Mouse (Mus musculus): ENCODE measurements around the gene Dclk1. TPM values are rescaled to one million over a fixed set of nuclear protein-coding genes. Genes with fewer than 3 reads are reported as not detected.

Dclk1 gene
- polyA plus RNA-seq, 1 experiment from 2014 or later = 31.3 TPM

- Histone ChIP-seq H3K27me3 (no peaks in the 10 kb centered on the region), H3K9ac (no peak overlapping the region), H3K4me1 (0 out of 2 replicates have a peak, but pooled peaks cover 4% of the 10 kb centered on the region), H3K9me3 (replicated peaks) (no peaks in the 10 kb centered on the region), H3K4me2 (no peak overlapping the region), H3K4me3 (replicated peaks) (no peak overlapping the region), H3K27ac (no peak overlapping the region), H3K36me3 (no peaks in the 10 kb centered on the region)
- ATAC-seq (replicated peaks; ENCODE audit: low FRiP score) = no peak
- 96% methylated on average over 2 of the region's 2 CpGs for WGBS
Observed at GRCm38 (mm10) chr3:55443725-55444124, 201.6 kb downstream of the Dclk1 start.

GRCm38 (mm10) chr3:55446681-55447080, 204.5 kb downstream of the Dclk1 start:
- Histone ChIP-seq H3K9ac (no peak overlapping the region), H3K27me3 (no peaks in the 10 kb centered on the region), H3K9me3 (replicated peaks) (no peaks in the 10 kb centered on the region), H3K4me3 (replicated peaks) (no peak overlapping the region), H3K36me3 (no peaks in the 10 kb centered on the region), H3K4me2 (no peak overlapping the region), H3K4me1 (no peaks in the 10 kb centered on the region), H3K27ac (no peak overlapping the region)
- no peak for ATAC-seq (replicated peaks; ENCODE audit: low FRiP score)
- 88% methylated on average over 7 of the region's 7 CpGs for WGBS

GRCm38 (mm10) chr3:55447486-55448460, 205.6 kb downstream of the Dclk1 start:
- no peak for ATAC-seq (replicated peaks; ENCODE audit: low FRiP score)
- Histone ChIP-seq H3K36me3 (no peaks in the 10 kb centered on the region), H3K4me2 (no peak overlapping the region), H3K27me3 (no peaks in the 10 kb centered on the region), H3K9me3 (replicated peaks) (no peaks in the 10 kb centered on the region), H3K4me3 (replicated peaks) (no peak overlapping the region), H3K27ac (no peak overlapping the region), H3K9ac (no peak overlapping the region), H3K4me1 (no peaks in the 10 kb centered on the region)
- 77% methylated on average over 5 of the region's 5 CpGs for WGBS

DNA sequence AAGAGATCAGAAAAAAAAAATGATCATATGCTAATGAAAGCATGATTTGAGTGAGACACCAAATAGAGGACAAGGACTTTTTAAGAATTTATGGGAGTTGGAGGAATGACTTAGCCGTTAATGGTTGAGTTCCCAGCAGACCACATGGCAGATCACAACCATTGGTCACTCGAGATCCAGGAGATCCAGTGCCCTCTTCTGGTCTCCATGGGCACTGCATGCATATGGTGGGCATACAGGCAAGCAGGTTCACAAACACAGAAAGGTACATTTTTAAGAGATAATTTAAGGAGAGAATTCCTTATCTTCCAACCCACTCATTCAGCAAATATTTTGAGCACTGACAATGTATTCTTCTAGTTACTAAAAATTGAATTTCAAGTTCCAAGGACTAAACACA, 207.0 kb downstream of the Dclk1 start:
- Histone ChIP-seq H3K9ac (no peak overlapping the region), H3K36me3 (no peaks in the 10 kb centered on the region), H3K4me1 (no peaks in the 10 kb centered on the region), H3K9me3 (replicated peaks) (no peaks in the 10 kb centered on the region), H3K4me2 (no peak overlapping the region), H3K27ac (no peak overlapping the region), H3K27me3 (no peaks in the 10 kb centered on the region), H3K4me3 (replicated peaks) (no peak overlapping the region)
- ATAC-seq (replicated peaks; ENCODE audit: low FRiP score) = no peak
- WGBS = 87% methylated on average over 2 of the region's 2 CpGs

GRCm38 (mm10) chr3:55451035-55451434, 208.9 kb downstream of the Dclk1 start:
- no peak for ATAC-seq (replicated peaks; ENCODE audit: low FRiP score)
- WGBS = 92% methylated on average over 14 of the region's 14 CpGs
- no peak overlapping the region for H3K4me3 ChIP-seq (replicated peaks)
- no peak overlapping the region for H3K9ac ChIP-seq
- no peaks in the 10 kb centered on the region for H3K27me3 ChIP-seq
- H3K36me3 ChIP-seq = no peaks in the 10 kb centered on the region
- H3K9me3 ChIP-seq (replicated peaks) = no peaks in the 10 kb centered on the region
- no peak overlapping the region for H3K27ac ChIP-seq
- no peak overlapping the region for H3K4me2 ChIP-seq
- H3K4me1 ChIP-seq = no peaks in the 10 kb centered on the region

- Histone ChIP-seq H3K4me3 (replicated peaks) (no peak overlapping the region), H3K4me1 (no peaks in the 10 kb centered on the region), H3K9me3 (replicated peaks) (no peaks in the 10 kb centered on the region), H3K27ac (no peak overlapping the region), H3K4me2 (no peak overlapping the region), H3K27me3 (no peaks in the 10 kb centered on the region), H3K36me3 (no peaks in the 10 kb centered on the region), H3K9ac (no peak overlapping the region)
- 74% methylated on average over 3 of the region's 3 CpGs for WGBS
- no peak for ATAC-seq (replicated peaks; ENCODE audit: low FRiP score)
Observed at GRCm38 (mm10) chr3:55451877-55452276, 209.7 kb downstream of the Dclk1 start.

GRCm38 (mm10) chr3:55452464-55452863, 210.3 kb downstream of the Dclk1 start:
- no peak for ATAC-seq (replicated peaks; ENCODE audit: low FRiP score)
- H3K4me1 ChIP-seq = no peaks in the 10 kb centered on the region
- no peak overlapping the region for H3K9ac ChIP-seq
- WGBS = 91% methylated on average over 2 of the region's 2 CpGs
- H3K27ac ChIP-seq = no peak overlapping the region
- no peaks in the 10 kb centered on the region for H3K9me3 ChIP-seq (replicated peaks)
- no peaks in the 10 kb centered on the region for H3K27me3 ChIP-seq
- H3K4me3 ChIP-seq (replicated peaks) = no peak overlapping the region
- H3K36me3 ChIP-seq = no peaks in the 10 kb centered on the region
- no peak overlapping the region for H3K4me2 ChIP-seq

DNA sequence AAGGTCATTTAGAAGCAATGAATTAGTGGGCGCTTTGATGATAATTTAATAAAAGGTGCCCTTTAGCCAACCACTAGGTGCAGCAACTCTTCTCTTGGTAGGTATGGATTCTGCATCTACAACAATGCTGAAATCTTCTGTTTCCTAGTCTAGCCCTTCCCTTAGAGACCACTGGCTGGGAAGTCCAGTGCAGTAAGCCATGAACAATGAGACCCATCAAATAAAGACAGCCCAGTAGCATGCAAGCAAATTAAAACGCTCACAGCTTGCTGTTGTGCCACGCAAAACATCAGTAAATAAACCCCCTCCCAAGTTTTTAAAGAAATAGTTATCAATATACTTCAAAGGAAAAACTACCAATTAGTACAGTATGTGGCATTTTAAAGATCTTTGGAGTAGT, 218.9 kb downstream of the Dclk1 start:
- no peaks in the 10 kb centered on the region for H3K27me3 ChIP-seq
- H3K4me2 ChIP-seq = peak overlapping the region; percentile 67
- H3K9ac ChIP-seq = no peak overlapping the region
- no peaks in the 10 kb centered on the region for H3K9me3 ChIP-seq (replicated peaks)
- H3K4me1 ChIP-seq = peaks cover 10% of the 10 kb centered on the region
- 65% methylated on average over 3 of the region's 3 CpGs for WGBS
- no peak overlapping the region for H3K27ac ChIP-seq
- no peak overlapping the region for H3K4me3 ChIP-seq (replicated peaks)
- ATAC-seq (replicated peaks; ENCODE audit: low FRiP score) = no peak
- no peaks in the 10 kb centered on the region for H3K36me3 ChIP-seq

GRCm38 (mm10) chr3:55461685-55462655, 219.8 kb downstream of the Dclk1 start:
- H3K4me1 ChIP-seq = peaks cover 10% of the 10 kb centered on the region
- no peak overlapping the region for H3K27ac ChIP-seq
- 0 out of 2 replicates have a peak overlapping the region, but pooled peaks have one; percentile 32 for H3K9ac ChIP-seq
- H3K27me3 ChIP-seq = no peaks in the 10 kb centered on the region
- 2% methylated on average over 17 of the region's 17 CpGs for WGBS
- peak overlapping the region; percentile 67 for H3K4me2 ChIP-seq
- peak overlapping the region; percentile 31 for H3K4me3 ChIP-seq (replicated peaks)
- no peaks in the 10 kb centered on the region for H3K36me3 ChIP-seq
- no peaks in the 10 kb centered on the region for H3K9me3 ChIP-seq (replicated peaks)
- ATAC-seq (replicated peaks; ENCODE audit: low FRiP score) = peak; percentile 43; the same call in 1 of the 2 replicates

DNA sequence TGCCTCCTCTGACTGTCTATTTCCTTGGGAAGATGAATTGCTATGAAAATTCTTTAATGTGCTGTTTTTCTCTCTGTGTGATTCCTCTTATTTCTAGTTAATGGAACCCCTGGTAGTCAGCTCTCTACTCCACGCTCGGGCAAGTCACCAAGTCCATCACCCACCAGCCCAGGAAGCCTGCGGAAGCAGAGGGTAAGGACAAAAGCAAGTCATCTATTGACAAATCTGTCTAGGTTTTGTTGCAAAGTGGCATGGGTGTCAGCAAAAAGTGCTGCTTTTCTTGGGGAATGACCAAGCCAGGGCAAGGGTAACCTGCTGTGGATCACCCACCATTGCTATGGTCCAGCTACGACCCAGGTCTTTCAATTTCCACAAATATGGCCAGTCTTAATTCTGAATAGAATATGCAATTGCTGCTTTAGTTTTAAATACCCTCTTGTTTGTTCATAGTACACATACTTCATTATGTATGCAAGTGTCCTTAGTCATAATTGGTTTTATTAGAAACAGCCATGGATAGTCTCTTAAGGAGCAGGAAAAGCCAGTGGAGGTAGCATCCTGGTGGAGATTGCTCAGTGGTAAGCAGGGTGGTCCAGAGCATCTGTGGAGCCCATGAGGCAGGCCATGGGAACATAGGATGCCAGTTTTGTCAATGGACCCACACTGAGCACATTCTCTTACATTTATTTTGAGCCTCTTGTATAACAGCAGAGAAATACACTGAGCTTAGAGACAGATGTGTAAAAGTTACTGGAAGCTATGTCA, 220.9 kb downstream of the Dclk1 start:
- H3K9me3 ChIP-seq (replicated peaks) = no peaks in the 10 kb centered on the region
- no peak for ATAC-seq (replicated peaks; ENCODE audit: low FRiP score)
- no peak overlapping the region for H3K9ac ChIP-seq
- no peaks in the 10 kb centered on the region for H3K27me3 ChIP-seq
- H3K4me2 ChIP-seq = no peak overlapping the region
- H3K36me3 ChIP-seq = no peaks in the 10 kb centered on the region
- no peak overlapping the region for H3K27ac ChIP-seq
- WGBS = 94% methylated on average over 4 of the region's 4 CpGs
- peaks cover 10% of the 10 kb centered on the region for H3K4me1 ChIP-seq
- H3K4me3 ChIP-seq (replicated peaks) = no peak overlapping the region

DNA sequence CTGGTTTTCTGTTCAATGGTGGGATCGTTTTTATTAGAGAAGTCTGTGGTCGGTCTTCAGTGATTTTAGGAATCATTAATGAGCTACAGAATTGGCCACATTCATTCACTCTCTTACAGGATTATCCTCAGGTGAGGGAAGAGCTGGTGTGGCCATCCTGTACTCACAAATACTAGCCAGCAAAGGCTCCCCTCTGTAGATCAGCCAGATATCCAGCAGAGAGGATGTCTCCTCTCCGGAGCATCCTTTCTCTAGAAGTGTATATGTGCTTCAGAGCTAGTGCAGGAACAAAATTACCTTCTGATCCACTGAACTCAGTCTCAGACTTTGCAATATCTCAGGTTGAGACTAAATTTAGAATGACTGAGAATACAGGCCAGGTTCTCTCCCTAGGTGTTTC, 222.1 kb downstream of the Dclk1 start:
- H3K27me3 ChIP-seq = no peaks in the 10 kb centered on the region
- H3K9me3 ChIP-seq (replicated peaks) = no peaks in the 10 kb centered on the region
- no peak for ATAC-seq (replicated peaks; ENCODE audit: low FRiP score)
- H3K4me1 ChIP-seq = peaks cover 10% of the 10 kb centered on the region
- no peak overlapping the region for H3K4me3 ChIP-seq (replicated peaks)
- H3K4me2 ChIP-seq = no peak overlapping the region
- H3K27ac ChIP-seq = no peak overlapping the region
- no peak overlapping the region for H3K9ac ChIP-seq
- 83% methylated on average over 3 of the region's 3 CpGs for WGBS
- no peaks in the 10 kb centered on the region for H3K36me3 ChIP-seq
